Mouse (Mus musculus) kidney, embryonic 14.5 days (tissue): Measurements from ENCODE around the gene A630095N17Rik. TPM values are rescaled to one million over a fixed set of nuclear protein-coding genes. Genes with fewer than 3 reads are reported as not detected.

Source experiments
- ATAC-seq: fragments of 200-750 bp; cut with Nextera tagmentation; 2 replicates; pipeline ENCODE4 v1.8.0; 2017; ENCODE audit warnings: moderate number of reproducible peaks, mild to moderate bottlenecking, moderate TSS enrichment, moderate library complexity; ENCODE audit not compliant: low FRiP score, low TSS enrichment
- H3K27ac ChIP-seq: fragments of 300-500 bp; sonication (generic); 2 replicates; pipeline ENCODE4 v1.5.1; 2014; ENCODE audit warnings: low read depth, mild to moderate bottlenecking, low read length, moderate library complexity, mixed read lengths
- H3K27me3 ChIP-seq: fragments of 300-500 bp; sonication (generic); 2 replicates; pipeline ENCODE4 v1.6.1; 2014; ENCODE audit warnings: mild to moderate bottlenecking, low read length; ENCODE audit not compliant: control insufficient read depth, insufficient read depth
- H3K36me3 ChIP-seq: fragments of 300-500 bp; sonication (generic); 2 replicates; pipeline ENCODE4 v1.6.1; 2014; ENCODE audit warnings: low read length, mixed read lengths; ENCODE audit not compliant: control insufficient read depth, insufficient read depth
- H3K4me1 ChIP-seq: fragments of 300-500 bp; sonication (generic); 2 replicates; pipeline ENCODE4 v1.6.1; 2014; ENCODE audit warnings: low read length, mixed read lengths; ENCODE audit not compliant: control insufficient read depth, insufficient read depth
- H3K4me2 ChIP-seq: fragments of 300-500 bp; sonication (generic); replicated peaks from 2 replicates; pipeline ENCODE4 v1.6.1; 2014; ENCODE audit warnings: low read depth, mild to moderate bottlenecking, low read length
- H3K4me3 ChIP-seq: fragments of 300-500 bp; sonication (generic); 2 replicates; pipeline ENCODE4 v1.5.1; 2014; ENCODE audit warnings: mild to moderate bottlenecking, low read length
- H3K9ac ChIP-seq: fragments of 300-500 bp; sonication (generic); 2 replicates; pipeline ENCODE4 v1.6.1; 2014; ENCODE audit warnings: low read depth, mild to moderate bottlenecking, low read length, moderate library complexity
- H3K9me3 ChIP-seq: fragments of 300-500 bp; sonication (generic); 2 replicates; pipeline ENCODE4 v1.6.1; 2016; ENCODE audit warnings: low read length; ENCODE audit not compliant: control insufficient read depth
- WGBS: fragments of 180-500 bp; shearing (Covaris S2); extraction: QIAGEN DNeasy Blood & Tissue Kit; methylation state at CpG from one replicate; pipeline ENCODE4 v1.1.7; 2014; 5-methylcytosine and 5-hydroxymethylcytosine counted together
- polyA plus RNA-seq: library from polyadenylated mRNA; unstranded; fragments of >200 nt; fragmentation: Nextera tagmentation; extraction: Ambion mirVana; gene quantifications from 2 replicates; pipeline ENCODE4 v1.2.1, GENCODE M21; 2014

The A630095N17Rik gene
- polyA plus RNA-seq, 1 experiment from 2014 or later, result not detected

DNA sequence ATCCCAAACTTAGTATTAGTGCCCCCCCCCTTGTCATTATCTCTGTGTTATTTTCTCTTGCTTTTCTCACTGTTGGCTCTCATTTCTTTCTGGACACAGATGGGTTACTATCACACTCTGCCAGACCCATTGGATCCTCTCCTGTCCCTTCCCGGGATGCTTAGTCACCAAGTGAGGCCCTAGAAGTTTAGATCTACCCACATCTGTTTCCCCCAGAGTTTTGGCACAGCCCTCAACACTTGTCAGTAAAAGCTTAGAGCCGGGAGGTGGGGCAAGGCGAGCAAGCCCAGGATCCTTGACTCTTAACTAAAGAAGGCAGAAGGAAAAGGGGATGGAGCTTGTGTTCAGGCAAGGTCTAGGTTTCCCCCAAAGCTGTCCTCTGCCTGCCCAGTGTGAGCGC is 2.7 kb downstream of the A630095N17Rik start:
- H3K4me2 ChIP-seq, result no peak overlapping the region
- WGBS, result 75% methylated on average over 4 of the region's 4 CpGs
- no peak for ATAC-seq

DNA sequence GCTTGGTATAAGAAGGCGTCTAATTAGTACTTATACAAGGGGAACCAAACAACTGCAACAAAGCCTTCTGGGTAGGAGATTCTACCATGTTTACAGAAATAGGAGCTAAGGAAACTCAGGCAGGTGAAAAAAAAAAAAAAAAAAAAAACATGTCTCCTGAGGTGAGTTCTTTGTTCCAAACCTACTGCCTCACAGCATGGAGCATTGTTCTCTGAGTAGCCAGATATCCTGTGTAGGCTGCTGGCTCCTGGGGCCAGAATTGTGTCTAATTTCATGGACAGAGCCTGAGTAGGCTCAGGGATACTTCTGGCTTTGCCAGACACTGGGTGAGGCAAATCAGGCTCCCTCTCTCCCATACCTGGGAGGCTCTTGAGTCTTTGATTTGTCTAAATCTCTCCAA is 4.2 kb downstream of the A630095N17Rik start:
- H3K4me3 ChIP-seq, result no peak overlapping the region
- no peaks in the 10 kb centered on the region for H3K36me3 ChIP-seq
- no peaks in the 10 kb centered on the region for H3K9me3 ChIP-seq
- 83% methylated on average over 1 of the region's 1 CpGs for WGBS
- ATAC-seq, result no peak
- H3K4me1 ChIP-seq, result no peaks in the 10 kb centered on the region
- H3K27ac ChIP-seq, result no peak overlapping the region
- H3K9ac ChIP-seq, result no peak overlapping the region
- H3K27me3 ChIP-seq, result no peaks in the 10 kb centered on the region
- no peak overlapping the region for H3K4me2 ChIP-seq

More for the DNA sequence above, 2.7 kb downstream of the A630095N17Rik start:
- H3K27ac ChIP-seq, result no peak overlapping the region
- no peaks in the 10 kb centered on the region for H3K36me3 ChIP-seq
- no peak overlapping the region for H3K4me3 ChIP-seq
- H3K9me3 ChIP-seq, result no peaks in the 10 kb centered on the region
- H3K4me1 ChIP-seq, result no peaks in the 10 kb centered on the region
- H3K9ac ChIP-seq, result no peak overlapping the region
- H3K27me3 ChIP-seq, result no peaks in the 10 kb centered on the region

DNA sequence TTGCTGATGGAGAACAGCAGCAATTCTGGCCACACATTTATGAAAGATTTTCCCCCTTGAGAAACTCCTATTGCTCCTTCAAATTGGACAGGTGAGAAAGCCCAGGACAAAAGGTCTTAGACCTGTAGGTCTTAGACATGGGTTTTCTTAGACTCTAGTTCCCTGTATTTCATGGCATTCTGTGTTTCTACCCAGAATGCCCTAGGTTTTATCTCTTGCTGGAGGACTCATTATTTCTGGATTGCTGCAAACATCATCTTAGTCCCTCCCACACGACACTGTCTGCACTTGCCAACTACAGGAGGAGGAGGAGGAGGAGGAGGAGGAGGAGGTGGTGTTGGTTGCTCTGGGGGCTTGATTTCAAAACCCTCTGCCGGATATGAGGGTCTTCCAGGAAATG is 5.8 kb downstream of the A630095N17Rik start:
- no peak for ATAC-seq
- H3K4me2 ChIP-seq, result no peak overlapping the region
- no peak overlapping the region for H3K4me3 ChIP-seq
- no peak overlapping the region for H3K27ac ChIP-seq
- no peaks in the 10 kb centered on the region for H3K4me1 ChIP-seq
- WGBS, result 42% methylated on average over 2 of the region's 2 CpGs
- H3K27me3 ChIP-seq, result no peaks in the 10 kb centered on the region
- H3K36me3 ChIP-seq, result no peaks in the 10 kb centered on the region
- H3K9me3 ChIP-seq, result no peaks in the 10 kb centered on the region
- no peak overlapping the region for H3K9ac ChIP-seq

DNA sequence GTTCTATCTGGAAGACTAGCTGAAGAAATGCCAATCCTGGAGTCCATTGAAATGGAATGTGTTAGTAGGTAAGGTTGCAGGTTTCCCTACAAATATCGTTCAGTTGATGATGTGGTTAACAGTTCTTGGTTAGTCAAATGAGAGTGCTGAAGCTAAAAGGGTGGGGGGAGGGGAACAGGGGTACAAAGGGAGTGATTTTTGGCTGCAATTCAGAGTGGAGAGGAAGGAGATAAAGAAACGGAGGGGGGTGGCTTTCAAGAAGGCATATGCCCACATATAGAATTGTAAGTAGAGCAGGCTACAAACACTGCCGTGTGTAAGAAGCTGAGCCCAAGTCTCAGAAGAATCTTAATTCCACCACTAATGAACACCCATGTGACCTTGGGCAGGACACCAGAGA is 6.4 kb downstream of the A630095N17Rik start:
- Histone ChIP-seq H3K9ac (no peak overlapping the region), H3K27me3 (peaks cover 4% of the 10 kb centered on the region), H3K4me1 (no peaks in the 10 kb centered on the region), H3K36me3 (no peaks in the 10 kb centered on the region), H3K9me3 (no peaks in the 10 kb centered on the region), H3K4me3 (no peak overlapping the region), H3K27ac (no peak overlapping the region), H3K4me2 (no peak overlapping the region)
- no peak for ATAC-seq
- WGBS, result 71% methylated on average over 3 of the region's 3 CpGs

DNA sequence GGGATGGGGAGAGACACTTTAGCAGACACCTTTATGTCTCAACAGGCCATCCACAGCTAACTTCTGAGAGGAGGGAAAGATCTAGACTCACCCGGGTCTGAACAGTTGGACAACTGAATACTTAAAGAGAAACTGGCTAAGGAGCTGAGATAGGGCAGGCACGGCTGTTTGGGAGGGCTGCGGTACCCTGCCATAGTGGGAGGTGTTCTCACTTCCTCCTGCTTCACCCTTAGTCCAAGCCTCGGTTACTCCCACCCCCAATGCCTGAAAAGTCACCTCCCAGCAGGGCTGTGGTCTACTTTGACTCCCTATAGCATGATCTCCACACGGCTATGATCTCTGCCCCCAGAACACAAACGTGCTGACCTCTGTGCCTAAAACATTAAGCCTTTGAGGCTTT is 8.4 kb downstream of the A630095N17Rik start:
- H3K36me3 ChIP-seq, result no peaks in the 10 kb centered on the region
- no peak overlapping the region for H3K4me2 ChIP-seq
- ATAC-seq, result no peak
- 62% methylated on average over 6 of the region's 6 CpGs for WGBS
- no peak overlapping the region for H3K4me3 ChIP-seq
- peaks cover 5% of the 10 kb centered on the region; the same call in 1 of the 2 replicates for H3K4me1 ChIP-seq
- no peak overlapping the region for H3K27ac ChIP-seq
- no peaks in the 10 kb centered on the region for H3K9me3 ChIP-seq
- H3K9ac ChIP-seq, result no peak overlapping the region
- peaks cover 22% of the 10 kb centered on the region for H3K27me3 ChIP-seq

DNA sequence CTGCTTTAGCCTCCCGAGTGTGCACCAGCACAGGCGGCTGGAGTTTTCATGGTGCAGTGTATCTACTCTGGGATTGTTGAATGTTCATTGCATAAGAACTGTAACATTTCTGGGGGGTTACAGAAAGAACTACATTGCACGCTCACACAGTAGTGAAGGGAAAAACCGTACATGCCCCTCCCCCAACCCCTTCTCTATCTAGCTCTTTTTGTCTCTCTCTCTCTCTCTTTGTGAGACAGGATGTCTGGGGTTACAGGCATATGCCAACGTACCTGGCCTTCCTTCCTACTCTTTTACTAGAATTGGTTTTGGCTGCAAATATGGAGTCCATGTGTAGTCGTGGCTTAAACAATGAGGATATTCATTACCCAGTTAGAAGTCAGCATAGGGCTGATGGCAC is 9.0 kb downstream of the A630095N17Rik start:
- Histone ChIP-seq H3K9me3 (no peaks in the 10 kb centered on the region), H3K36me3 (no peaks in the 10 kb centered on the region), H3K4me1 (peaks cover 5% of the 10 kb centered on the region; the same call in 1 of the 2 replicates), H3K4me3 (no peak overlapping the region), H3K4me2 (no peak overlapping the region), H3K27ac (no peak overlapping the region), H3K27me3 (peaks cover 28% of the 10 kb centered on the region), H3K9ac (no peak overlapping the region)
- no peak for ATAC-seq
- 80% methylated on average over 6 of the region's 6 CpGs for WGBS

DNA sequence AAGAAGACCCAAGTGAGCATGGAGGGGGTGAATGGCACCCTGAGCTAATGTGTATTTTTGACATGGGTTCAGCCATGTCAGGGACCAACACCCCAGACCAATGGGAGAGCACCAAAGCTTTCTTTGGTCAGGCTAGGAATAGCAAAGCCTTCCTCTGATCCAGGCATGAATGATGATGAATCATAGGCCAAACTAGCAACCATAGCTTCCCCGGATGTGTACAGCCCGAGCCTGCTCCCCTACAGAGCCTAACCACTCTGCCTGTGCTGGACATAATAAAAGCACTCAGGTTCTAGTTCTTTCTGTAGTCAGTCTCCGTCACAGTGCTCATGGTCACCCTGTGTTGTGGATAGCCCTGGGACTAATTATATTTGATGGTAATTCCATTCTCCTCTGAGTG is 10.4 kb downstream of the A630095N17Rik start:
- WGBS, result 78% methylated on average over 3 of the region's 3 CpGs
- Histone ChIP-seq H3K27me3 (peaks cover 29% of the 10 kb centered on the region), H3K4me2 (no peak overlapping the region), H3K36me3 (no peaks in the 10 kb centered on the region), H3K9ac (no peak overlapping the region), H3K9me3 (no peaks in the 10 kb centered on the region), H3K27ac (no peak overlapping the region), H3K4me1 (peaks cover 5% of the 10 kb centered on the region; the same call in 1 of the 2 replicates), H3K4me3 (no peak overlapping the region)
- ATAC-seq, result no peak

DNA sequence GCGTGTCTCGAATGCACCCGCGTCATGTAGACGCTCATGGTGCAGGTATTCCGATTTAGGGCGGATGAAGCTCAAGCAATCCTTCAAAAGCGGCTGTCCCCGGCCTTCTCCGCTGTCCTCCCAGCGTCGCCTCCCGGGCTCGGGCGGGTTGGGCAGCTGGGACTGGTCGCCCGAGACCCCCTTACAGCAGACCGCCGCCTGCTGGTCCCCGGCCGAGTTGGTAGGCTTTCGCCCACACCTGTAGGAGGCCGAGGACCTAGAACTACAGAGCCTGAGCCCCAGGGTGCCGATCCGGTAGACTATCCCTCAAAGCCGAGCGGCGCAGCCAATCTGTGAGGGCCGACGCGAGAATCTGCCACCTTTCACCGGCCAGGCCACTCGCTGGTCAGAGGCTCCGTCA is 12.4 kb downstream of the A630095N17Rik start, which contains the start of gene Tuba4a:
Tuba4a (minus strand) TSS at position 335 of the 400 bp plus-strand sequence.
- Histone ChIP-seq H3K36me3 (peaks cover 7% of the 10 kb centered on the region; the same call in 1 of the 2 replicates), H3K4me3 (peak within 1 kb of the TSS; percentile 57), H3K4me1 (peaks cover 5% of the 10 kb centered on the region; the same call in 1 of the 2 replicates), H3K9me3 (no peaks in the 10 kb centered on the region), H3K4me2 (peak within 1 kb of the TSS; percentile 99), H3K27ac (no peak within 1 kb of the TSS), H3K27me3 (peaks cover 29% of the 10 kb centered on the region), H3K9ac (peak within 1 kb of the TSS; percentile 54)
- WGBS, result under 1% methylated on average over 34 of the region's 34 CpGs
- ATAC-seq, result peak; percentile 36

DNA sequence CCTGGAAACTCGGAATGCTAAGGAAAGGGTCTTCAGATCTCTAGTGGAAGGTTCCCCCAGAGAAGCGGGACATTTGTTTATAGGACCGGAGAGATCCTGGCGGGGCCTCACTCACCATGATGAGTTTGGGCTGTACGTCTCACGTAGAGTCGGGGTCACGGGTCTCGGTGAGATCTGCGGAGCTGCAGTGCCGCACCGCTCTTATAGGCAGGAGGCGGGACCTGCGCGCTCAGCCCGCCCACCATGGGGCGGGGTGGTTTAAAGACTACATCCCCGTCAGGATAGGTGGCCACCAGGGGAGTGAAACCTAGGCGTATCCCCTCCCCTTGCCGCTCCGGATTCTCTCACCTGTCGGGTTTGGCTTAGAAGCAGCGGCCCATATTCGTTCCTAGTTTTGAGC is 12.8 kb downstream of the A630095N17Rik start:
- H3K9ac ChIP-seq, result peak overlapping the region; percentile 54
- 0% methylated on average over 24 of the region's 24 CpGs for WGBS
- peak overlapping the region; percentile 57 for H3K4me3 ChIP-seq
- no peak overlapping the region for H3K27ac ChIP-seq
- H3K27me3 ChIP-seq, result peaks cover 29% of the 10 kb centered on the region
- no peaks in the 10 kb centered on the region for H3K9me3 ChIP-seq
- peak; percentile 84 for ATAC-seq
- H3K36me3 ChIP-seq, result peaks cover 12% of the 10 kb centered on the region; the same call in 1 of the 2 replicates
- H3K4me1 ChIP-seq, result peaks cover 5% of the 10 kb centered on the region
- peak overlapping the region; percentile 99 for H3K4me2 ChIP-seq
